Mouse (Mus musculus): ENCODE results near the gene Ifnk.

Ifnk gene

GRCm38 (mm10) chr4:35143472-35144102, 8.3 kb upstream of the Ifnk start:
- DNase-seq, result no peak

- no peak for DNase-seq
Measured at GRCm38 (mm10) chr4:35145726-35146125, 6.1 kb upstream of the Ifnk start.

- DNase-seq, result no peak
Measured at GRCm38 (mm10) chr4:35146597-35146996, 5.3 kb upstream of the Ifnk start.

GRCm38 (mm10) chr4:35148326-35148725, 3.5 kb upstream of the Ifnk start:
- DNase-seq, result no peak

- DNase-seq, result no peak
Measured at GRCm38 (mm10) chr4:35150706-35151105, 1.1 kb upstream of the Ifnk start.

- no peak for DNase-seq
Measured at GRCm38 (mm10) chr4:35154051-35154450, 2.2 kb downstream of the Ifnk start.

- peak; percentile 71 for DNase-seq
Measured at GRCm38 (mm10) chr4:35155132-35155922, 3.5 kb downstream of the Ifnk start.

- DNase-seq, result peak; percentile 75
Measured at GRCm38 (mm10) chr4:35156149-35156611, 4.3 kb downstream of the Ifnk start.

GRCm38 (mm10) chr4:35156751-35157611, 5.1 kb downstream of the Ifnk start, which contains the start of gene Mob3b:
TSS of gene Mob3b (minus strand) at chr4:35157484.
- peak; percentile 94 for DNase-seq

- DNase-seq, result no peak
Measured at GRCm38 (mm10) chr4:35157815-35158214, 6.0 kb downstream of the Ifnk start.

- DNase-seq, result no peak
Measured at GRCm38 (mm10) chr4:35165275-35165674, 13.4 kb downstream of the Ifnk start.

GRCm38 (mm10) chr4:35165947-35166346, 14.1 kb downstream of the Ifnk start:
- DNase-seq, result no peak

- DNase-seq, result no peak
Measured at GRCm38 (mm10) chr4:35167855-35168254, 16.0 kb downstream of the Ifnk start.

GRCm38 (mm10) chr4:35169571-35170125, 17.8 kb downstream of the Ifnk start:
- DNase-seq, result no peak

GRCm38 (mm10) chr4:35172471-35172870, 20.6 kb downstream of the Ifnk start:
- no peak for DNase-seq

GRCm38 (mm10) chr4:35173551-35173950, 21.7 kb downstream of the Ifnk start:
- no peak for DNase-seq

- no peak for DNase-seq
Measured at GRCm38 (mm10) chr4:35175566-35175965, 23.7 kb downstream of the Ifnk start.

GRCm38 (mm10) chr4:35177926-35178645, 26.2 kb downstream of the Ifnk start:
- DNase-seq, result no peak

GRCm38 (mm10) chr4:35187617-35188326, 35.9 kb downstream of the Ifnk start:
- no peak for DNase-seq

- DNase-seq, result no peak
Measured at GRCm38 (mm10) chr4:35189794-35190193, 37.9 kb downstream of the Ifnk start.

- DNase-seq, result no peak
Measured at GRCm38 (mm10) chr4:35192725-35193124, 40.9 kb downstream of the Ifnk start.

GRCm38 (mm10) chr4:35201700-35202099, 49.8 kb downstream of the Ifnk start:
- no peak for DNase-seq

All from thymus, postnatal 25 days (tissue).